Mouse (Mus musculus) G1E (cell line): ENCODE results near the gene Ndufs3.

ENCODE experiments used
- CTCF ChIP-seq: IDR thresholded peaks from 2 replicates; pipeline ENCODE4 v1.5.1; 2012; ENCODE audit warnings: low read depth, low read length, inconsistent platforms, mixed read lengths
- GATA1 ChIP-seq: IDR thresholded peaks from 2 replicates; pipeline ENCODE4 v1.6.1; 2012; ENCODE audit warnings: borderline replicate concordance, low read length, inconsistent platforms, mixed read lengths
- TAL1 ChIP-seq: conservative IDR thresholded peaks from 2 replicates; pipeline ENCODE4 v1.6.1; 2012; ENCODE audit warnings: low read depth, low read length, inconsistent platforms, mixed read lengths

- TF ChIP-seq CTCF (no peak), GATA1 (no peak), TAL1 (no peak)
Observed at GRCm38 (mm10) chr2:90885218-90886041, 19.2 kb downstream of the Ndufs3 start, which contains the start of gene C1qtnf4.
